ENCODE assay signal across 11 mouse cellular contexts in the genomic region with DNA sequence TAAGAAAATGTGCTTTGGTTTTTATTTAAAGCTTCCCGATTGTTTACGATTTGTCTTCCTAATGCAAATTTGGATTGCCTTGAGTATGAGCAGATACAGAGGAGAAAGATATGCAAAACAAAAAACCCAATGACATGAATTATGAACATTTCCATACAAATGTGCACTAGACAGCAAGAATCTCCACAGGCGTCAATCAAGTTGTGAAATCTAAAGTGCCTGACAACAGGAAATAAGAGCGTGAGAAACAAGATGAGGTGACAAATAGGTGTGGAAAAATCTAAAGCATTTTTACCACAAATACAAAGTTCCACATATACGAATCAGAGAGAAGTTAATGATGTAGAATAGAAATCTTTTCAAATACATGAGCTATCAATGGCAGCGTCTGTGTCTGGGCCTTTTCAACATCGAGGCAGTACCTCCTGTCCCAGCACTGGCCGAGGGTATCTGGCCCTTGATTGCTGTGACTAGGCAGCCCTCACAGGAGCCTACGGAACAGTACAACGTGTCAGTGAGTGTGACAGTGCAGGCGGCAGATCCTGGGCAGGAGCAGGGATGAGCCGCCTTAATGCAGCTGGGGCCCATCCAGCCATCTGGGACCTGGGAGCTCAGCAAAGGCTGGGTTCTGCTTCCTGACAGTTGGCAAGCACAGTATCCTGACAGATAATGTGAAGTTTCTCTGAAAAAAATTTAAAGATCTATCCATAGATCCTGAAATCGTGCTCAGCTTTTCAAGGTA. TPM values are rescaled to one million over a fixed set of nuclear protein-coding genes. Genes with fewer than 3 reads are reported as not detected.
DNase-seq lines count a peak whose midpoint lies in the region; ATAC-seq and TF ChIP-seq lines count a peak whose summit lies in the region.
"Had no signal": no experiment of that assay in that cellular context is flagged by ENCODE, and none has a peak within 500 bp of the region (broad histone marks: within the 10 kb centered on the region; RNA-seq: fewer than 3 reads in every experiment).

No protein-coding gene starts in this region.

- TF ChIP-seq POLR2A in brain, embryonic 14.5 days (IDR thresholded peaks at IDR 0.05; ENCODE audit: borderline replicate concordance, extremely low read depth, insufficient read depth, insufficient read length, poor library complexity, severe bottlenecking), result no peak

- no peak for TF ChIP-seq CTCF in brain, embryonic 14.5 days (IDR thresholded peaks at IDR 0.05; ENCODE audit: borderline replicate concordance, extremely low read depth, insufficient read depth, insufficient read length)

- peak; percentile 20 for DNase-seq in embryo, embryonic 11 days
- no peak for DNase-seq in embryo, embryonic 10 days (ENCODE audit: low spot score)
- peak; percentile 74 for DNase-seq in brain, embryonic 14.5 days (ENCODE audit: low read depth)
- peak; percentile 8 for DNase-seq in naive thymus-derived CD4-positive, alpha-beta T cell, adult 2 months (ENCODE audit: low read depth)
- DNase-seq in gastrocnemius, postnatal 14 days, result no peak
- DNase-seq: kidney, adult 8-10 months; thymus, postnatal 36 days had no signal

- no peaks in the 10 kb centered on the region for H3K36me3 ChIP-seq in kidney, embryonic 16.5 days (ENCODE audit: insufficient read depth, low read length)
- H3K36me3 ChIP-seq in kidney, embryonic 14.5 days (ENCODE audit: control insufficient read depth, insufficient read depth, low read length), result no peaks in the 10 kb centered on the region
- H3K36me3 ChIP-seq: lung, embryonic 15.5 days had no signal

- no peaks in the 10 kb centered on the region for H3K4me1 ChIP-seq in kidney, embryonic 16.5 days (ENCODE audit: insufficient read depth, low read length)
- no peaks in the 10 kb centered on the region for H3K4me1 ChIP-seq in kidney, embryonic 14.5 days (ENCODE audit: control insufficient read depth, insufficient read depth, low read length)

- H3K9ac ChIP-seq in kidney, embryonic 16.5 days (replicated peaks; ENCODE audit: low read length), result no peak overlapping the region
- no peak overlapping the region for H3K9ac ChIP-seq in kidney, embryonic 14.5 days (ENCODE audit: low read depth, low read length)
- H3K9ac ChIP-seq: lung, embryonic 15.5 days had no signal

- no peak overlapping the region for H3K4me3 ChIP-seq in kidney, embryonic 16.5 days (ENCODE audit: low read length)
- H3K4me3 ChIP-seq in kidney, embryonic 14.5 days (ENCODE audit: low read length), result no peak overlapping the region
- H3K4me3 ChIP-seq: lung, embryonic 15.5 days had no signal

- H3K27me3 ChIP-seq in kidney, embryonic 16.5 days (ENCODE audit: insufficient read depth, low read length), result no peaks in the 10 kb centered on the region
- H3K27me3 ChIP-seq in kidney, embryonic 14.5 days (ENCODE audit: control insufficient read depth, insufficient read depth, low read length), result no peaks in the 10 kb centered on the region
- H3K27me3 ChIP-seq: lung, embryonic 15.5 days had no signal

- no peak overlapping the region for H3K27ac ChIP-seq in kidney, embryonic 16.5 days (ENCODE audit: low read length)
- H3K27ac ChIP-seq in kidney, embryonic 14.5 days (ENCODE audit: low read depth, low read length), result no peak overlapping the region
- H3K27ac ChIP-seq: lung, embryonic 15.5 days had no signal

- intact Hi-C loops in gastrocnemius, postnatal 14 days (cut with DNase I; ENCODE audit: low total_unique reads), result no loop called here

- H3K4me2 ChIP-seq in kidney, embryonic 16.5 days (replicated peaks; ENCODE audit: low read depth, low read length), result no peak overlapping the region
- no peak overlapping the region for H3K4me2 ChIP-seq in kidney, embryonic 14.5 days (replicated peaks; ENCODE audit: low read depth, low read length)
- H3K4me2 ChIP-seq: lung, embryonic 15.5 days had no signal

- no peaks in the 10 kb centered on the region for H3K9me3 ChIP-seq in kidney, embryonic 16.5 days (ENCODE audit: low read length)
- H3K9me3 ChIP-seq in kidney, embryonic 14.5 days (ENCODE audit: control insufficient read depth, low read length), result no peaks in the 10 kb centered on the region
- H3K9me3 ChIP-seq: lung, embryonic 15.5 days had no signal

- ATAC-seq in inflammation-experienced regulatory T-cells, adult 6 months, result peak; percentile 73
- ATAC-seq in kidney, embryonic 16.5 days (ENCODE audit: low FRiP score, low TSS enrichment), result no peak
- no peak for ATAC-seq in kidney, embryonic 14.5 days (ENCODE audit: low FRiP score, low TSS enrichment)

- 66% methylated on average over 13 of the region's 13 CpGs for WGBS in kidney, embryonic 16.5 days
- WGBS in kidney, embryonic 14.5 days, result 67% methylated on average over 13 of the region's 13 CpGs

RNA-seq across cellular contexts. Expression of a gene that starts 34.0 kb away (rescaled TPM):
- polyA plus RNA-seq in brain, embryonic 14.5 days (2012; rRNA removed), result 20.5 and 21.3 TPM in 2 replicates
- 10 to 100 TPM; 18.9 to 30.4 (median 30.3) TPM for polyA plus RNA-seq in inflammation-experienced regulatory T-cells, adult 6 months (2017; shearing (Covaris generic))
- 20.5 and 20.7 TPM in 2 replicates for polyA plus RNA-seq in kidney, embryonic 16.5 days (2015; fragmentation: Nextera tagmentation; extraction: Ambion mirVana)
- total RNA-seq in gastrocnemius, postnatal 14 days (2021), result 10 to 100 TPM; 12.4 to 13.8 TPM
- 24.1 and 31.8 TPM in 2 replicates for polyA plus RNA-seq in kidney, embryonic 14.5 days (2014; fragmentation: Nextera tagmentation; extraction: Ambion mirVana)

RNA-seq across cellular contexts. Expression of a gene that starts 34.1 kb away (rescaled TPM):
- polyA plus RNA-seq in brain, embryonic 14.5 days (2012; rRNA removed), result 6.4 and 6.8 TPM in 2 replicates
- polyA plus RNA-seq in inflammation-experienced regulatory T-cells, adult 6 months (2017; shearing (Covaris generic)), result 10 to 100 TPM in 2 of 3 experiments, 1 to 10 TPM in 1; 8.8 to 13.5 (median 12.5) TPM
- 19.2 and 19.3 TPM in 2 replicates for polyA plus RNA-seq in kidney, embryonic 16.5 days (2015; fragmentation: Nextera tagmentation; extraction: Ambion mirVana)
- 10 to 100 TPM; 26.8 to 28.6 TPM for total RNA-seq in gastrocnemius, postnatal 14 days (2021)
- 9.8 and 14.5 TPM in 2 replicates for polyA plus RNA-seq in kidney, embryonic 14.5 days (2014; fragmentation: Nextera tagmentation; extraction: Ambion mirVana)

RNA-seq across cellular contexts. Expression of a gene that starts 39.9 kb away (rescaled TPM):
- 7.7 and 8.8 TPM in 2 replicates for polyA plus RNA-seq in brain, embryonic 14.5 days (2012; rRNA removed)
- 10 to 100 TPM; 22.1 to 24.3 (median 24.1) TPM for polyA plus RNA-seq in inflammation-experienced regulatory T-cells, adult 6 months (2017; shearing (Covaris generic))
- polyA plus RNA-seq in kidney, embryonic 16.5 days (2015; fragmentation: Nextera tagmentation; extraction: Ambion mirVana), result 7.7 and 8.2 TPM in 2 replicates
- total RNA-seq in gastrocnemius, postnatal 14 days (2021), result 10 to 100 TPM; 10.9 to 12.0 TPM
- 4.9 and 6.9 TPM in 2 replicates for polyA plus RNA-seq in kidney, embryonic 14.5 days (2014; fragmentation: Nextera tagmentation; extraction: Ambion mirVana)

Comparison
In these comparisons a context has a peak if more than half of its experiments do, and no peak if none do; other contexts are left out.
1. DNase-seq: peak in embryo, embryonic 11 days (single experiment), brain, embryonic 14.5 days (single experiment) and naive thymus-derived CD4-positive, alpha-beta T cell, adult 2 months (single experiment); none in embryo, embryonic 10 days (single experiment) and gastrocnemius, postnatal 14 days (single experiment).